Mouse (Mus musculus): ENCODE measurements around the gene Serinc2. TPM values are rescaled to one million over a fixed set of nuclear protein-coding genes. Genes with fewer than 3 reads are reported as not detected.

The Serinc2 gene
- polyA plus RNA-seq, 1 experiment from 2014 or later = 40.1 TPM

DNA sequence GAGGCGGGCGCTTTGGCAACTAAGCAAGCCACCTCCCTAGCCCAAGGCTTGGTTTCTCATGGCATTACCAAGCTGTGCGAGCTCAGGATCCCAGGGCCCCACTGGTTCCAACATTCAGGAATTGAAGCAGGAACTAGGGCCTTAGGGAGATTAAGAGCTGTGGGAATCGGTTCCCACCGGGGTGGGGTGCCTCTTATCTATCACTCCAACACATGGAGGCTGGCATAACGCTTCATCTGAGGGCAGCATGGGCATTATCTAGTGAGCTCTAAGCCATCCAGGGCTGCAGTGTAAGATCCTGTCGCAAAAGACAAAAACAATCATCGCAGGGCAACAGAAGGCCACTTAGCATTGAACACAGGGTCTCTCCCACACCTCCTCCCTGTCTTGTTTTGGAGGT, 15.5 kb upstream of the Serinc2 start:
- no peak for DNase-seq (ENCODE audit: low spot score)
- H3K4me1 ChIP-seq = peaks cover 5% of the 10 kb centered on the region; the same call in 1 of the 2 replicates
- H3K36me3 ChIP-seq = no peaks in the 10 kb centered on the region
- WGBS = 88% methylated on average over 8 of the region's 8 CpGs
- no peak overlapping the region for H3K27ac ChIP-seq (replicated peaks)
- H3K27me3 ChIP-seq (ENCODE audit: low read depth, poor library complexity, severe bottlenecking) = no peaks in the 10 kb centered on the region
- no peaks in the 10 kb centered on the region for H3K9me3 ChIP-seq (replicated peaks)
- H3K4me3 ChIP-seq = no peak overlapping the region

DNA sequence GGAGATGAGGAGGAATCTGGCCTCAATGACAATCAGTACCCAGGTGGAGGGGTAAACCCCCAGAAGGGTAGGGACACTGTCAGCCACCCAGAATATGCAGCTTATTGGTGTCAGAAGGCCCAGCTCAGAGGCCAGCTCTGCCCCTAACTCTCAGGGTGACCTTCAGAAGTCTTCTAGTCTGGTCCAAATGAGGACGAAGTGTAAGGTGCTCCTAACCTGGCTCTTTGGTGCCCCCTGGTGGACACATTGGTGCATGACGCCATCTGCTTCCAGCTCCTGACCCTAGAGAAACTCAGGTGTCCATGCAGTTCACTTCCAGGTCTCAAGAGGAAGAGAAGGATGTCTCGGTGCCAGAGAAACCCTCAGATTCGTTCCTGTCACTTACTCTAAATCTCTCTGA, 13.3 kb upstream of the Serinc2 start:
- Histone ChIP-seq H3K4me3 (no peak overlapping the region), H3K9me3 (replicated peaks) (no peaks in the 10 kb centered on the region), H3K4me1 (peaks cover 5% of the 10 kb centered on the region; the same call in 1 of the 2 replicates), H3K27ac (replicated peaks) (no peak overlapping the region), H3K36me3 (no peaks in the 10 kb centered on the region), H3K27me3 (ENCODE audit: low read depth, poor library complexity, severe bottlenecking) (0 out of 2 replicates have a peak, but pooled peaks cover 3% of the 10 kb centered on the region)
- DNase-seq (ENCODE audit: low spot score) = peak; percentile 84
- 7% methylated on average over 4 of the region's 4 CpGs for WGBS

DNA sequence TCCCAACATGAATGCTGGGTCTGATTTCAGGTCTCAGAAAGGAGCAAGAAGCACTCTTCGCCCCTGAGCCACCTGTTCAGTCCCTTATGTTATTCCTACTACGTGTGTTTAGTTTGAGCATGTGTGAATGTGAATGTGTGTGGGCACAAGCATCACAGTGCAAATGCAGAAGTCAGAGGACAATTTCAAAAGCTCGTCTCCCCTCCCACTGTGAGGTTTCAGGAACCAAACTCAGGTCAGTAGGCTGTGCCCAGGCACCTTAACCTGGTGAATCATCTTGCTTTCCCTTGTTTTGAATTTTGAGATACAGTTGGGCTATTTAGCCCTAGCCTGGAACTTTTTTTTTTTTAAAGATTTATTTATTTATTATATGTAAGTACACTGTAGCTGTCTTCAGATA, 10.8 kb upstream of the Serinc2 start:
- DNase-seq (ENCODE audit: low spot score) = no peak
- H3K36me3 ChIP-seq = no peaks in the 10 kb centered on the region
- no peaks in the 10 kb centered on the region for H3K4me1 ChIP-seq
- WGBS = 81% methylated on average over 3 of the region's 3 CpGs
- H3K27ac ChIP-seq (replicated peaks) = no peak overlapping the region
- 0 out of 2 replicates have a peak, but pooled peaks cover 8% of the 10 kb centered on the region for H3K27me3 ChIP-seq (ENCODE audit: low read depth, poor library complexity, severe bottlenecking)
- H3K4me3 ChIP-seq = no peak overlapping the region
- no peaks in the 10 kb centered on the region for H3K9me3 ChIP-seq (replicated peaks)

DNA sequence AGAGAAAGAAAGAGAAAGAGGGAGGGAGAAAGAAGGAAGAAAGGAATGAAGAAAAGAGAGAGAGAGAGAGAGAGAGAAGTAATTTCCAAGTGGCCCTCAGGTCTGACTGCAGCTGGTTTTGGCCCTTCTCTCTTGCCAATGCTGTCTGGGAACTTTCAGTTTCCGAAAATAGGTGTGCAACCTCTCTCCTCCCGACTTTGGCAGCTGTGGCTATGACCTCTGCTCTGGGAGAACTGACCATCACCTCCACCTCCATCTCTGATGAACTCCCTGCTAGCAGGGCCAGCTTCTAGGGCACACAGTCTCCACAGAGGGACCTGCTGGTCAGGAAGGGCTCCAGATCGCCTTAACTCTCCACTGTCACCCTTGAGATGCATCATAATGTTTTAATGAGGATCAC, 7.5 kb upstream of the Serinc2 start:
- no peak for DNase-seq (ENCODE audit: low spot score)
- no peaks in the 10 kb centered on the region for H3K36me3 ChIP-seq
- no peak overlapping the region for H3K4me3 ChIP-seq
- H3K27ac ChIP-seq (replicated peaks) = no peak overlapping the region
- H3K9me3 ChIP-seq (replicated peaks) = no peaks in the 10 kb centered on the region
- 54% methylated on average over 3 of the region's 3 CpGs for WGBS
- H3K4me1 ChIP-seq = no peaks in the 10 kb centered on the region
- H3K27me3 ChIP-seq (ENCODE audit: low read depth, poor library complexity, severe bottlenecking) = 0 out of 2 replicates have a peak, but pooled peaks cover 8% of the 10 kb centered on the region

DNA sequence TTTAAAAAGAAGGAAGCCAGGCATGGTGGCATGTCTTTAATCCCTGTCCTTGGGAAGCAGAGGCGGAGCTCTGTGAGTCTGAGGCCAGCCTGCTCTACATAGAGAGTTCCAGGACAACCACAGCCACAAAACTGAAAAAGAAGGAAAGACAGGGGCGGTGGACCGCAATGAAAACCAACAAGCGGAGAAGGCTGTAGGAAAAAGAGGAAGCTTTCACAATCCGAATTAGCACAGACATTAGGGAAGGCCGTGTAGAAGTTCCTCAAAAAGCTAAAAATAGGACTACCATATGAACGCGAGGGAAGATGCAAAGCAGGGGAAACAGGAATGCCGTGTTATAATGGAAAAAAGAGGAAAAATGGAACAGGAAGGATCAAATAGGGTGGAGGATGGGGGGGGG, 4.8 kb upstream of the Serinc2 start:
- no peak overlapping the region for H3K4me3 ChIP-seq
- no peak for DNase-seq (ENCODE audit: low spot score)
- no peaks in the 10 kb centered on the region for H3K36me3 ChIP-seq
- 0 out of 2 replicates have a peak, but pooled peaks cover 20% of the 10 kb centered on the region for H3K27me3 ChIP-seq (ENCODE audit: low read depth, poor library complexity, severe bottlenecking)
- 89% methylated on average over 9 of the region's 9 CpGs for WGBS
- no peaks in the 10 kb centered on the region for H3K4me1 ChIP-seq
- H3K9me3 ChIP-seq (replicated peaks) = no peaks in the 10 kb centered on the region
- no peak overlapping the region for H3K27ac ChIP-seq (replicated peaks)

DNA sequence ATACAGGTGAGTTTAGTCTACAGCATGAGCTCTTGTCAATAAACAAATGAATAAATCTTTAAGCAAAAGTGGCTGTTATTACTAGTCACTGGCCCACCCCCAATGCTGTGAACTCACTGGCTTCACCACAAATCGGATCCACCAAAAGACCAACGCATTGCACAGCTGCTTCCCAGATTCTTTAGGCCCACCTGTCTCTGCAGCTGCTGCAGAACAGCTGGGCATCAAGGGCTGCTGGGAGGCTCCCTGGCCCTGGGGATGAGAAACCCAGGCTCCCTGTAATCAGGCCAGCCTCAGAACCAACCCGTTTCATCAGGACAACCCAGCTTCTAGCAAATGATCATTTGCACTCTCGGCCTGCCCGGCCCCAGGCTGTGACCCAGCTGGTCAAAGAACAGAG, 3.9 kb upstream of the Serinc2 start:
- no peak for DNase-seq (ENCODE audit: low spot score)
- Histone ChIP-seq H3K36me3 (no peaks in the 10 kb centered on the region), H3K27me3 (ENCODE audit: low read depth, poor library complexity, severe bottlenecking) (peaks cover 29% of the 10 kb centered on the region), H3K27ac (replicated peaks) (no peak overlapping the region), H3K9me3 (replicated peaks) (no peaks in the 10 kb centered on the region), H3K4me1 (no peaks in the 10 kb centered on the region), H3K4me3 (no peak overlapping the region)
- 79% methylated on average over 5 of the region's 5 CpGs for WGBS

DNA sequence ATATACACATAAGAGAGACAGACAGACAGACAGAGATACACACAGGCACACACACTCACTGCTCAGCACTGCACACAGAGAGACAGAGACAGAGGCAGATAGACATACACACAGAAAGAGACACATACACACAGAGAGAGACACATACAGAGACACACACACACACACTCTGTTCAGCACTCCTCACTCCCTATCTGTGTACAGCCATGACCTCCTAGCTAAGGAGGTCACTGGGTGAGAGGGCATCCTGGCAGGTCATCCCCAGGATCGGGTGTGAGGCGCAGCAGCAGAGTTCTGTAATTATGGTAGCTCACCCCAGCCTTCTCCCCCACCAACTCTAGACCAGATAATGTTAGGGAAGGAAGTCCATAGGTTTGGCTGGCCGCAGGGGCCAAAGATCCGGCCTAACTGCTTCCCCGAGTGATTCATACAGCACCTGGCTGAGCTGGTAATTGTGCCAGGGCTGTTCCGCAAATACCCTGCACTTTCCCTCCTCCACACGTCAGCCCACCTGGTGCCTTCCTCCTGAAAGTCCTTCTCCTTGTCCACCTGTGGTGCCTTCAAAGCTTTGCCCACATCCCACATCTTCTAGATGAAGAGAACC, 2.3 kb downstream of the Serinc2 start:
- 69% methylated on average over 7 of the region's 7 CpGs for WGBS
- no peak overlapping the region for H3K27ac ChIP-seq (replicated peaks)
- H3K9me3 ChIP-seq (replicated peaks) = no peaks in the 10 kb centered on the region
- H3K27me3 ChIP-seq (ENCODE audit: low read depth, poor library complexity, severe bottlenecking) = peaks cover 70% of the 10 kb centered on the region
- no peak for DNase-seq (ENCODE audit: low spot score)
- no peak overlapping the region for H3K4me3 ChIP-seq
- H3K4me1 ChIP-seq = peaks cover 41% of the 10 kb centered on the region
- no peaks in the 10 kb centered on the region for H3K36me3 ChIP-seq

DNA sequence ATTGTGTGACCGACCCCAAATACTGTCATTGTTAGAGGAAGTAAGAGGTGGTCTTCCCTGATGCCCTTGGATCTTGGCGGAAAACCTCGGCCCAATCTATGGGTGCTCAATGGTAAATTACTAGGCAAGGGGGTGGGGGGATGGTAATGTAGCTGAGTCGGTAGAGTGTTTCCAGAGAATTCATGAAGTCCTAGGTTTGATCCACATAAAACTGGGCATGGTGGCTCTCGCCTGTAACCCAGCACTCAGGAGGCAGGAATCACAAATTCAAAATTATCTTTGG, 3.2 kb downstream of the Serinc2 start:
- H3K4me1 ChIP-seq = peaks cover 41% of the 10 kb centered on the region
- 0 out of 2 replicates have a peak, but pooled peaks cover 4% of the 10 kb centered on the region for H3K36me3 ChIP-seq
- no peaks in the 10 kb centered on the region for H3K9me3 ChIP-seq (replicated peaks)
- H3K27ac ChIP-seq (replicated peaks) = peak overlapping the region; percentile 96
- H3K27me3 ChIP-seq (ENCODE audit: low read depth, poor library complexity, severe bottlenecking) = peaks cover 72% of the 10 kb centered on the region
- 55% methylated on average over 5 of the region's 5 CpGs for WGBS
- no peak for DNase-seq (ENCODE audit: low spot score)
- peak overlapping the region; percentile 83 for H3K4me3 ChIP-seq

DNA sequence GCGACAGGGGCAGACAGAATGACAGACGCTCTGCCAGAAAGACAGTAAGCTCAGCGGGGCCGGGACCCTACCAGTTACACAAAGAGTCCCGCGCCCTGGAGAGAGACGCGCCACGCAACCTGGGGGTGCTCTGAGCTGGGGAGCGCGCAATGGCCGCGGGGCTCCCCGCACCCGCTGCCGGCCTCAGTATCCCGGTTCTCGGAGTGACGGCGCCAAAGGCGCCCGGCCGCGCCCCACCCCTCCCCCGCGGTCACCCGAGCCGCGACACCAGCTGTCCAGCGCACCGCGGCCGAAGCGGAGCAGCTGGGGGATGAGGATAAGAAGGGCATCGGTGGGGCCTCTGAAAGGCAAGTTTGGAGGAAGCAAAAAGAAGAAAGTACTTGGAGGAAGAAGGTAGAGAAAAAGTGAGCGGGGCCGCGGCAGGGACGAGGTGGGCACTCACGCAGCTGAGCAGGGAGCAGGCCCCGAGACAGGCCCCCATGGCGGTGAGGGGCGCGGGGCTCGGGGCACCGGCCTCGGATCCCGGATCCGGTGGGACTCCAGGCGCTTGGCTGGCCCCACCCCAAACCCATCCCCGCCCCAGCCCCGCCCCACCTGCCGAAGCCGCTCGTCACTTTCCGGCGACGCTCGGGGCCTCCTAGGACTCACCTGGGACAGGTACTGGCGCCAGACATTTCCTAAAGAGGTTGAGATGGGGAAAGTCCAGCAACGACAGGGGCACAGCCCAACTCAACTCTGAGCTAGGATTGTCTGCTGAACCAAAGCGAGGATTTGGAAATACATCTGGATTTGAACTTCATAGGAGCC, 3.8 kb downstream of the Serinc2 start:
- peak overlapping the region; percentile 96 for H3K27ac ChIP-seq (replicated peaks)
- under 1% methylated on average over 62 of the region's 62 CpGs for WGBS
- H3K4me3 ChIP-seq = peak overlapping the region; percentile 83
- 0 out of 2 replicates have a peak, but pooled peaks cover 4% of the 10 kb centered on the region for H3K36me3 ChIP-seq
- H3K27me3 ChIP-seq (ENCODE audit: low read depth, poor library complexity, severe bottlenecking) = peaks cover 72% of the 10 kb centered on the region
- DNase-seq (ENCODE audit: low spot score) = peak; percentile 69
- H3K9me3 ChIP-seq (replicated peaks) = no peaks in the 10 kb centered on the region
- peaks cover 41% of the 10 kb centered on the region for H3K4me1 ChIP-seq

DNA sequence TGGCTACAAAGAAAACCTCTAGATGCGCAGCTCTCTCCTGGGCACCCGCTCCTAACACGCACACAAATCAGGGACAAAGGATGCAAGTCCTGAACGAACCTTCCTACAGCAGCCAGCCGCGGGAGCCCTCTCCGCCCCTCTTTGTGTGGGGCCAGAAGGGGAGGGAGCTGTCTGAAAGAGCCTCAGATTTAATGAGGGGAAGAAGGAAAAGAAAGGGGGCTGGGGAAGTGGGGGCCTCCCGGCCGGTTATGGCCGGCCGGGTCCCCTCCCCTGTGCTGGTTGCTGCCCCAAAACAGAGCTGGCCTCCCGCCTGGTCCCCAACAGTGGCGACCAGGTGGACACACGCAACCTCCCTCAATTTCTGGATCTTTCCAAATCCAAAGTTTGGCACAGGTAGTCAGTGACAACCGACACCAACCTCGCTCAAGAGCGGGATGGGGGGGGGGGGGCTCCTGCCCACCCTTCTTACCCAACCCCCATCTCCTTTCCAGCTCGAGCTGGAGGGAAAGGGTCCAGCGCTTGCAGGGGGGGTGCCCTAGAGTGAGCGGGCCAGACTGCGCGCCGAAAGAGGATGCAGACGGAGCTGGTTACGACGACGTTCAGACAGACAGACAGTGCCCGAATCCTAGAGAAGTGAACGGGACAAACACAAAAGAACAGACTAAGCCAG, 4.5 kb downstream of the Serinc2 start:
- Histone ChIP-seq H3K4me3 (peak overlapping the region; percentile 83), H3K27ac (replicated peaks) (peak overlapping the region; percentile 96), H3K9me3 (replicated peaks) (no peaks in the 10 kb centered on the region), H3K27me3 (ENCODE audit: low read depth, poor library complexity, severe bottlenecking) (peaks cover 69% of the 10 kb centered on the region), H3K36me3 (0 out of 2 replicates have a peak, but pooled peaks cover 4% of the 10 kb centered on the region), H3K4me1 (peaks cover 41% of the 10 kb centered on the region)
- under 1% methylated on average over 29 of the region's 29 CpGs for whole genome bisulfite sequencing
- peak; percentile 83 for DNase-seq (ENCODE audit: low spot score)

DNA sequence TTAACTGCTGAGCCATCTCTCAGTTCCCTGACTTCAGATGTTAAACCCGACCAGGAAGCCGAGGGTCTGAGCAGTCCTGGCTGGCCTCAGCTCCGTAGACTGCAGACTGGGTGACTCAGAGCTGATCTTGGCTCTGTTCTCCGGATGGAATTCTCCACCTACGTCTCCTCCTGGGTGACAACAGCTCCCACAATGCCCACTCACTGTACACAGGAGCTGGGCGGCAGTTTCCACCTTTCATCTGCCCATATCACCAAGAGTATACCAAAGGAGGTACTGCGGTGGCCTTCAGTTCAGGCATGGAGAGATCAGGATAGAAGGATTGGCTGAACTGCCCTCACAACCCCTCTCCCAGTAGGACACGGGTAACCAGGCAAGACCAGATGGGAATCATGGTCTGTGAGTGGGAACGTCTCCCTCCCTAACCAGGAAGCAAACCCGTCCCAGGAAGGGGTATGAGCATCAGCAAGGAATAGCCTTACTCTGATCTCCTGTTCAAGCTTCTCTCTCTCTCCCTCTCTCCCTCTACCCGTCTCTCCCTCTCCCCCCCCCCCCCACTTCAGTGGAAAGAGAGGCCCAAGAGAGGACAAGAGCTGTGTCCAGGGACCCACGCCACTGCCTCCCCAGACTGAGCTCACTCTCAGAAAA, 5.2 kb downstream of the Serinc2 start:
- Histone ChIP-seq H3K27ac (replicated peaks) (peak overlapping the region; percentile 96), H3K36me3 (0 out of 2 replicates have a peak, but pooled peaks cover 4% of the 10 kb centered on the region), H3K4me3 (peak overlapping the region; percentile 83), H3K27me3 (ENCODE audit: low read depth, poor library complexity, severe bottlenecking) (peaks cover 63% of the 10 kb centered on the region), H3K4me1 (peaks cover 41% of the 10 kb centered on the region), H3K9me3 (replicated peaks) (no peaks in the 10 kb centered on the region)
- 11% methylated on average over 12 of the region's 12 CpGs for WGBS
- no peak for DNase-seq (ENCODE audit: low spot score)

DNA sequence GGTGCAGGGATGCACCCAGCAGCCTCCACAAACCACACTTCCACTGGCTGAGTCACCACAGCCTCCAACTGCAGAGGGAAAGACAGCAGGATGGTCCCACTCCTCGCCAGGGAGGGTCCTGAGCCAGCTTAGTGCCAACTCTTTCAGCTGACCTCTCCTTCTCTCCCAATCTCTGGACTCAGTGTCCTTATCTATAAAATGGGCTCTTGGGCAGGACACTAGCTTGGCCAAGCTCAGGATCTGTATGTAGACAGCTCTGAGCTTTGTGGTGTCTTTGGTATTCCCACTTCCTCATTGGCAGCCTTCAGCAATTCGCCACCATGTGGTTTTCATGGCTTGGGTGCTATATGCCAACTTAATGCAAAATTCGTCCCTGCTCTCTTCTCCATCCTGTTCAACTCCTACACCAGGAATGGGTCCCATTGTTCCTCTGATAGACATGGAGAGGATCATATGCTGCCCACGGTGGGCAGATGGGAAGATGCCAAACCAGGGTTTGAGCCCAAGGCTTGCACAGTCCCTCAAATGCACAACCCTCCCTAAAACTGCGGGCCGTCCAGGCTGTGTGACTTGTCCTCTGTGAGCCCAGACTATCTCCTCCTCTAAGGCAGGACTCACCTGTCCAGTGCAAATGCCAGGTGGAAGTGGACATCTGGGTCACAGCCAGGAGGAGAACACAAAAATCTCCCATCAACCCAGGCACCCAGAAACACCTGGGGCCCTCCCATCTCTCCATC, 8.2 kb downstream of the Serinc2 start:
- no peak overlapping the region for H3K4me3 ChIP-seq
- H3K27ac ChIP-seq (replicated peaks) = no peak overlapping the region
- H3K27me3 ChIP-seq (ENCODE audit: low read depth, poor library complexity, severe bottlenecking) = peaks cover 38% of the 10 kb centered on the region
- no peak for DNase-seq (ENCODE audit: low spot score)
- H3K4me1 ChIP-seq = peaks cover 52% of the 10 kb centered on the region
- no peaks in the 10 kb centered on the region for H3K9me3 ChIP-seq (replicated peaks)
- H3K36me3 ChIP-seq = 0 out of 2 replicates have a peak, but pooled peaks cover 4% of the 10 kb centered on the region
- WGBS = 86% methylated on average over 6 of the region's 6 CpGs
